Mouse (Mus musculus) liver, postnatal 0 days (tissue): ENCODE data around the gene Siae. TPM values are rescaled to one million over a fixed set of nuclear protein-coding genes. Genes with fewer than 3 reads are reported as not detected.
A peak's percentile ranks its signal among the peaks of the same experiment; 100 is the strongest.

ENCODE experiments used
- ATAC-seq: fragments of 200-750 bp; cut with Nextera tagmentation; 2 replicates; pipeline ENCODE4 v1.8.0; 2017; ENCODE audit warnings: mild to moderate bottlenecking, moderate library complexity
- DNase-seq: peaks from one replicate; pipeline ENCODE4 v3.0.0-alpha.2; 2016
- H3K27ac ChIP-seq: fragments of 300-500 bp; sonication (generic); 2 replicates; pipeline ENCODE4 v1.5.1; 2014; ENCODE audit warnings: antibody characterized with exemption, moderate library complexity, mild to moderate bottlenecking, low read depth
- H3K27me3 ChIP-seq: fragments of 300-500 bp; sonication (generic); 2 replicates; pipeline ENCODE4 v1.6.1; 2014; ENCODE audit warnings: low read length, control low read depth, mixed read lengths; ENCODE audit not compliant: insufficient read depth
- H3K36me3 ChIP-seq: fragments of 300-500 bp; sonication (generic); replicated peaks from 2 replicates; pipeline ENCODE4 v1.6.1; 2014; ENCODE audit warnings: mild to moderate bottlenecking, control low read depth, low read length, moderate library complexity, mixed read lengths; ENCODE audit not compliant: insufficient read depth
- H3K4me1 ChIP-seq: fragments of 300-500 bp; sonication (generic); 2 replicates; pipeline ENCODE4 v1.6.1; 2014; ENCODE audit warnings: antibody characterized with exemption, mild to moderate bottlenecking, control low read depth; ENCODE audit not compliant: insufficient read depth
- H3K4me2 ChIP-seq: fragments of 300-500 bp; sonication (generic); 2 replicates; pipeline ENCODE4 v1.6.1; 2014; ENCODE audit warnings: low read depth, mild to moderate bottlenecking, low read length, moderate library complexity, mixed read lengths
- H3K4me3 ChIP-seq: fragments of 300-500 bp; sonication (generic); 2 replicates; pipeline ENCODE4 v1.5.1; 2014; ENCODE audit warnings: low read depth, low read length
- H3K9ac ChIP-seq: fragments of 300-500 bp; sonication (generic); replicated peaks from 2 replicates; pipeline ENCODE4 v1.6.1; 2014; ENCODE audit warnings: mild to moderate bottlenecking, moderate library complexity
- H3K9me3 ChIP-seq: fragments of 300-500 bp; sonication (generic); 2 replicates; pipeline ENCODE4 v1.6.1; 2016; ENCODE audit warnings: mild to moderate bottlenecking, control low read depth, low read length, mixed read lengths
- CTCF ChIP-seq: sonication (generic); IDR thresholded peaks from 2 replicates; pipeline ENCODE4 v1.5.1; 2016; ENCODE audit warnings: antibody characterized with exemption, low read depth
- EP300 ChIP-seq: IDR thresholded peaks from 2 replicates; pipeline ENCODE4 v1.6.1; 2016; ENCODE audit warnings: antibody characterized with exemption, low read depth, mild to moderate bottlenecking
- WGBS: fragments of 180-500 bp; shearing (Covaris S2); extraction: QIAGEN DNeasy Blood & Tissue Kit; methylation state at CpG from one replicate; pipeline ENCODE4 v1.1.7; 2014; ENCODE audit not compliant: insufficient replicate concordance; 5-methylcytosine and 5-hydroxymethylcytosine counted together
- polyA plus RNA-seq: library from polyadenylated mRNA; unstranded; fragments of >200 nt; fragmentation: Nextera tagmentation; extraction: Ambion mirVana; gene quantifications from 2 replicates; pipeline ENCODE4 v1.2.1, GENCODE M21; 2015

The Siae gene
- polyA plus RNA-seq, 1 experiment from 2014 or later, result 5.2 TPM

GRCm38 (mm10) chr9:37615220-37615619, 59.7 kb downstream of the Siae start:
- DNase-seq (no peak), ATAC-seq (no peak)
- H3K4me1 ChIP-seq, result peaks cover 13% of the 10 kb centered on the region
- TF ChIP-seq EP300 (no peak), CTCF (no peak)
- H3K27me3 ChIP-seq, result no peaks in the 10 kb centered on the region
- 76% methylated on average over 5 of the region's 5 CpGs for WGBS
- H3K9ac ChIP-seq, result no peak overlapping the region
- no peak overlapping the region for H3K4me3 ChIP-seq
- 0 out of 2 replicates have a peak, but pooled peaks cover 3% of the 10 kb centered on the region for H3K36me3 ChIP-seq
- H3K4me2 ChIP-seq, result no peak overlapping the region
- no peak overlapping the region for H3K27ac ChIP-seq
- no peaks in the 10 kb centered on the region for H3K9me3 ChIP-seq

- H3K4me3 ChIP-seq, result no peak overlapping the region
- peaks cover 13% of the 10 kb centered on the region for H3K4me1 ChIP-seq
- no peak overlapping the region for H3K27ac ChIP-seq
- no peak for ATAC-seq
- H3K36me3 ChIP-seq, result 0 out of 2 replicates have a peak, but pooled peaks cover 3% of the 10 kb centered on the region
- 53% methylated on average over 2 of the region's 2 CpGs for WGBS
- TF ChIP-seq EP300, result no peak
- peak; percentile 87 for TF ChIP-seq CTCF
- H3K27me3 ChIP-seq, result no peaks in the 10 kb centered on the region
- DNase-seq, result peak; percentile 31
- no peak overlapping the region for H3K4me2 ChIP-seq
- no peaks in the 10 kb centered on the region for H3K9me3 ChIP-seq
- no peak overlapping the region for H3K9ac ChIP-seq
These were observed 61.3 kb downstream of the Siae start for GRCm38 (mm10) chr9:37616770-37617169.

GRCm38 (mm10) chr9:37621290-37621689, 65.8 kb downstream of the Siae start:
- Histone ChIP-seq H3K4me2 (no peak overlapping the region), H3K4me1 (no peaks in the 10 kb centered on the region), H3K9ac (no peak overlapping the region), H3K27me3 (no peaks in the 10 kb centered on the region), H3K36me3 (peaks cover 3% of the 10 kb centered on the region; the same call in 1 of the 2 replicates), H3K27ac (no peak overlapping the region), H3K4me3 (no peak overlapping the region), H3K9me3 (no peaks in the 10 kb centered on the region)
- 88% methylated on average over 6 of the region's 6 CpGs for WGBS
- ATAC-seq (no peak), DNase-seq (no peak)
- TF ChIP-seq EP300, result no peak

GRCm38 (mm10) chr9:37623981-37624380, 68.5 kb downstream of the Siae start:
- H3K9ac ChIP-seq, result no peak overlapping the region
- no peak overlapping the region for H3K4me3 ChIP-seq
- no peak for TF ChIP-seq EP300
- TF ChIP-seq CTCF, result no peak
- DNase-seq (no peak), ATAC-seq (no peak)
- H3K9me3 ChIP-seq, result no peaks in the 10 kb centered on the region
- H3K36me3 ChIP-seq, result peaks cover 3% of the 10 kb centered on the region; the same call in 1 of the 2 replicates
- WGBS, result 81% methylated on average over 3 of the region's 3 CpGs
- H3K27ac ChIP-seq, result no peak overlapping the region
- no peaks in the 10 kb centered on the region for H3K4me1 ChIP-seq
- no peak overlapping the region for H3K4me2 ChIP-seq
- no peaks in the 10 kb centered on the region for H3K27me3 ChIP-seq

- Histone ChIP-seq H3K27ac (no peak overlapping the region), H3K4me2 (no peak overlapping the region), H3K9me3 (no peaks in the 10 kb centered on the region), H3K4me1 (no peaks in the 10 kb centered on the region), H3K36me3 (peaks cover 3% of the 10 kb centered on the region; the same call in 1 of the 2 replicates), H3K27me3 (no peaks in the 10 kb centered on the region), H3K4me3 (no peak overlapping the region), H3K9ac (no peak overlapping the region)
- DNase-seq, result no peak
- WGBS, result 88% methylated on average over 1 of the region's 1 CpGs
- TF ChIP-seq CTCF (no peak), EP300 (no peak)
- ATAC-seq, result no peak
These were observed 69.0 kb downstream of the Siae start for GRCm38 (mm10) chr9:37624502-37624901.

GRCm38 (mm10) chr9:37625129-37625528, 69.6 kb downstream of the Siae start:
- H3K4me2 ChIP-seq, result no peak overlapping the region
- no peak for DNase-seq
- H3K9ac ChIP-seq, result no peak overlapping the region
- no peaks in the 10 kb centered on the region for H3K4me1 ChIP-seq
- H3K27ac ChIP-seq, result no peak overlapping the region
- no peaks in the 10 kb centered on the region for H3K27me3 ChIP-seq
- 77% methylated on average over 3 of the region's 3 CpGs for WGBS
- H3K9me3 ChIP-seq, result no peaks in the 10 kb centered on the region
- no peak overlapping the region for H3K4me3 ChIP-seq
- peaks cover under 1% of the 10 kb centered on the region; the same call in 1 of the 2 replicates for H3K36me3 ChIP-seq
- ATAC-seq, result no peak
- no peak for TF ChIP-seq CTCF
- TF ChIP-seq EP300, result no peak

- Histone ChIP-seq H3K27me3 (no peaks in the 10 kb centered on the region), H3K4me3 (no peak overlapping the region), H3K9me3 (no peaks in the 10 kb centered on the region), H3K4me1 (no peaks in the 10 kb centered on the region), H3K36me3 (no peaks in the 10 kb centered on the region; the same call in 1 of the 2 replicates), H3K27ac (no peak overlapping the region), H3K9ac (no peak overlapping the region), H3K4me2 (no peak overlapping the region)
- DNase-seq (no peak), ATAC-seq (no peak)
- 64% methylated on average over 7 of the region's 7 CpGs for WGBS
- no peak for TF ChIP-seq EP300
These were observed 70.1 kb downstream of the Siae start for GRCm38 (mm10) chr9:37625641-37626040.
